Mouse (Mus musculus) liver, embryonic 12.5 days (tissue): Measurements from ENCODE around the gene Aars2. TPM values are rescaled to one million over a fixed set of nuclear protein-coding genes. Genes with fewer than 3 reads are reported as not detected.

Experiments used
- ATAC-seq: fragments of 200-750 bp; cut with Nextera tagmentation; 2 replicates; pipeline ENCODE4 v1.8.0; 2017; ENCODE audit warnings: moderate number of reproducible peaks, mild to moderate bottlenecking, moderate library complexity
- H3K27ac ChIP-seq: fragments of 300-500 bp; sonication (generic); 2 replicates; pipeline ENCODE4 v1.5.1; 2016; ENCODE audit warnings: mild to moderate bottlenecking
- H3K27me3 ChIP-seq: fragments of 300-500 bp; sonication (generic); replicated peaks from 2 replicates; pipeline ENCODE4 v1.6.1; 2016; ENCODE audit warnings: mild to moderate bottlenecking, moderate library complexity
- H3K36me3 ChIP-seq: fragments of 300-500 bp; sonication (generic); 2 replicates; pipeline ENCODE4 v1.6.1; 2016; ENCODE audit warnings: mild to moderate bottlenecking, moderate library complexity
- H3K4me1 ChIP-seq: fragments of 300-500 bp; sonication (generic); 2 replicates; pipeline ENCODE4 v1.6.1; 2016
- H3K4me2 ChIP-seq: fragments of 300-500 bp; sonication (generic); 2 replicates; pipeline ENCODE4 v1.6.1; 2016; ENCODE audit warnings: mild to moderate bottlenecking, moderate library complexity
- H3K4me3 ChIP-seq: fragments of 300-500 bp; sonication (generic); 2 replicates; pipeline ENCODE4 v1.5.1; 2016; ENCODE audit warnings: mild to moderate bottlenecking, moderate library complexity
- H3K9ac ChIP-seq: fragments of 300-500 bp; sonication (generic); 2 replicates; pipeline ENCODE4 v1.6.1; 2016; ENCODE audit warnings: mild to moderate bottlenecking, moderate library complexity
- H3K9me3 ChIP-seq: fragments of 300-500 bp; sonication (generic); replicated peaks from 2 replicates; pipeline ENCODE4 v1.6.1; 2016; ENCODE audit warnings: mild to moderate bottlenecking, moderate library complexity
- WGBS: fragments of 180-500 bp; shearing (Covaris S2); methylation state at CpG from one replicate; pipeline ENCODE4 v1.1.7; 2016; ENCODE audit not compliant: insufficient replicate concordance; 5-methylcytosine and 5-hydroxymethylcytosine counted together
- polyA plus RNA-seq: library from polyadenylated mRNA; unstranded; fragments of >200 nt; fragmentation: Nextera tagmentation; extraction: Ambion mirVana; gene quantifications from 2 replicates; pipeline ENCODE4 v1.2.1, GENCODE M21; 2016

Gene Aars2
- polyA plus RNA-seq, 1 experiment from 2014 or later, result 13.6 TPM

- no peak overlapping the region for H3K27ac ChIP-seq
- peak overlapping the region; percentile 28 for H3K4me3 ChIP-seq
- ATAC-seq, result no peak
- peaks cover 25% of the 10 kb centered on the region for H3K4me1 ChIP-seq
- H3K27me3 ChIP-seq, result peaks cover 100% of the 10 kb centered on the region
- H3K36me3 ChIP-seq, result no peaks in the 10 kb centered on the region
- peak overlapping the region; percentile 46 for H3K4me2 ChIP-seq
- 6% methylated on average over 46 of the region's 46 CpGs for WGBS
- H3K9ac ChIP-seq, result no peak overlapping the region
- no peaks in the 10 kb centered on the region for H3K9me3 ChIP-seq
These were observed 38.2 kb downstream of the Aars2 start for GRCm38 (mm10) chr17:45544873-45545277.

GRCm38 (mm10) chr17:45545278-45545961 lies 38.8 kb downstream of the Aars2 start:
- Histone ChIP-seq H3K4me1 (peaks cover 25% of the 10 kb centered on the region), H3K27me3 (peaks cover 100% of the 10 kb centered on the region), H3K36me3 (no peaks in the 10 kb centered on the region), H3K9ac (no peak overlapping the region), H3K9me3 (no peaks in the 10 kb centered on the region), H3K4me2 (peak overlapping the region; percentile 46), H3K4me3 (peak overlapping the region; percentile 28), H3K27ac (no peak overlapping the region)
- no peak for ATAC-seq
- 5% methylated on average over 74 of the region's 74 CpGs for WGBS

DNA sequence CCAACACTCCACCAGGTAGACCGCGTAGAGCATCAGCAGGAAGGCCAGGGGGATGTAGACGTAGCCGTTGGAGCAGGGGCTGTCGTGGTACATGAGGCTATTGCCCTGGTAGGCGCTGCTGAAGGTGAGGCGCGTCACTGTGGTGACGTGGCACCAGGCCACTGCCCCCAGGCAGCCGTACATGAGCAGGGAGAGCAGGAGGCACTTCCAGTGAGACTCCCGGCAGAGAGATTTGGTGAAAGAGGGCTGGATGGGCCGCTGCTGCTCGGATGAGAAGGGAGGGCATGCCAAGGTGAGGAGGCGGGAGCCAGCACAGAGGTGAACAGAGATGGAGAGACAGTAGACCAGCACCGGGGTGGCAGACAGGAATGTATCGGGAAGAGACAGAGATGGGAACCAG lies 40.3 kb downstream of the Aars2 start:
- Histone ChIP-seq H3K36me3 (no peaks in the 10 kb centered on the region), H3K27me3 (peaks cover 100% of the 10 kb centered on the region), H3K4me1 (peaks cover 28% of the 10 kb centered on the region), H3K4me3 (no peak overlapping the region), H3K9me3 (no peaks in the 10 kb centered on the region), H3K9ac (no peak overlapping the region), H3K27ac (no peak overlapping the region), H3K4me2 (no peak overlapping the region)
- 57% methylated on average over 16 of the region's 16 CpGs for WGBS
- no peak for ATAC-seq

DNA sequence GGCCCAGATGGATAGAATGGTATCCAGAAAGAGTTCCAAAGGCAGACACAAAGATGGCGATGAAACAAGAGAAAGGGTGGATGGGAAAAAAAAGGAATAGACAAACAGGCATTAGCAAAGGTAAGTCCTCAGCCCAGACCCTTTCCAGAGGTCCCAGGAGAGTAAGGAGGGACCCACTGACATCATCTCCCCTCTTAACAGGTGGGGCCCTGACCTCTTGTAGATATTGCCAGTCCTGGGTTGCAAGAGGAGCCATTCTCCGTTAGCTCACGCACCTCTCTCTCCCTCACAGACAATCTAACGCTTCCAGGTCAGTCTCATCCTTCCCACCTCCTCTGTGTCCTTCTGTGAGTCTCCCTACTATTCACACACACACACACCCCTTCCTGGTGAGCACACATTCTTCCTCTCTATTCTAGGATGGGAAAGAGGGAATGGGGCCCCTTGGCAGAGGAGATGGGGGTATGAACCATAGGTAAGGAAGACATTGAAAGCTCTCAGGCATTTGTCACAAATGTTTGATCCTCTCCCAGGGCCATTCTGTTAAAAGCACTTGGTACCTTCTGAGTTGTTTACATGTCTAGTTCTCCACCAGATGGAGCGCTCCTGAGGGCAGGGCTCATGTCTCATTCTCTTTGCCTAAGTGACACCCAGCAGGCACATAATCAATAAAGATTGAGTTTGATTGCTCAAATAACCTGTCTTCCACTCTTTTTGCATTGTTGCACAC lies 41.0 kb downstream of the Aars2 start:
- H3K4me1 ChIP-seq, result peaks cover 29% of the 10 kb centered on the region
- no peak for ATAC-seq
- H3K9me3 ChIP-seq, result no peaks in the 10 kb centered on the region
- whole genome bisulfite sequencing, result 55% methylated on average over 5 of the region's 5 CpGs
- H3K4me2 ChIP-seq, result no peak overlapping the region
- peaks cover 95% of the 10 kb centered on the region for H3K27me3 ChIP-seq
- no peak overlapping the region for H3K4me3 ChIP-seq
- no peaks in the 10 kb centered on the region for H3K36me3 ChIP-seq
- no peak overlapping the region for H3K9ac ChIP-seq
- H3K27ac ChIP-seq, result no peak overlapping the region

GRCm38 (mm10) chr17:45548541-45549512 lies 42.2 kb downstream of the Aars2 start:
- 2% methylated on average over 57 of the region's 68 CpGs for WGBS
- Histone ChIP-seq H3K4me2 (peak overlapping the region; percentile 84), H3K27me3 (peaks cover 89% of the 10 kb centered on the region), H3K9ac (peak overlapping the region; percentile 47), H3K4me3 (peak overlapping the region; percentile 57), H3K9me3 (no peaks in the 10 kb centered on the region), H3K4me1 (peaks cover 29% of the 10 kb centered on the region), H3K36me3 (no peaks in the 10 kb centered on the region), H3K27ac (no peak overlapping the region)
- ATAC-seq, result 0 out of 2 replicates have a peak, but pooled peaks have one; percentile 17

DNA sequence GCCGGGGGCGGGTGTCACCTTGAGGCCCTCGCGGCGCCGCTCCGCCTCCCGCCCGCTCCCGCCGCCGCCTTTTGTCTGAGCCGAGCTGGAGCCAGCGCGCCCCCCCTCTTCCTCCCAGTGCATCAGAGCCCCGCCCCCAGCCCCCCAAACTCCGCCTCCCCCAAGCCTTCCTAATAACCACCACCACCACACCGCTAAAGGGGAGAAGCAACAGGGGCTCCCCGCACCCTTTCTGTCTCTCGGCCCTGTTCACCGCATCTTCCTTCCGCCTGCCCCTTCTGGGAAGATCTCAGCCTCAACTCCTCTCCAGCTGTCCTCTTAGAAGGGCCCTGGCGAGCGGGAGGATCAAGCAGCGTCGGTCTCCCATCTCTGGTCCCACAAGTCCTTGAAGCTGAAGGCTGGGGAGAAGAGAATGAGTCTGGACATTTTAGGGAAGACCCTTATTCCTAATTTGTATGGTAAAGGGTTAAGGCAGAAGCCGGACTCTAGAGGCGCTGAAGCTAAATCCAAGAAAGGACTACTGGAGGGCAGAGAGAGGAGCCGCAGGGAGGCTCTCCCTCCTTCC lies 43.1 kb downstream of the Aars2 start, which contains the start of gene Tmem151b:
TSS of gene Tmem151b (minus strand) at position 61 of the 565 bp plus-strand sequence.
- Histone ChIP-seq H3K27ac (no peak within 1 kb of the TSS), H3K9ac (peak within 1 kb of the TSS; percentile 47), H3K9me3 (no peaks in the 10 kb centered on the region), H3K36me3 (no peaks in the 10 kb centered on the region), H3K4me1 (peaks cover 29% of the 10 kb centered on the region), H3K4me2 (peak within 1 kb of the TSS; percentile 84), H3K4me3 (peak within 1 kb of the TSS; percentile 57), H3K27me3 (peaks cover 86% of the 10 kb centered on the region)
- 3% methylated on average over 15 of the region's 29 CpGs for WGBS
- no peak for ATAC-seq

DNA sequence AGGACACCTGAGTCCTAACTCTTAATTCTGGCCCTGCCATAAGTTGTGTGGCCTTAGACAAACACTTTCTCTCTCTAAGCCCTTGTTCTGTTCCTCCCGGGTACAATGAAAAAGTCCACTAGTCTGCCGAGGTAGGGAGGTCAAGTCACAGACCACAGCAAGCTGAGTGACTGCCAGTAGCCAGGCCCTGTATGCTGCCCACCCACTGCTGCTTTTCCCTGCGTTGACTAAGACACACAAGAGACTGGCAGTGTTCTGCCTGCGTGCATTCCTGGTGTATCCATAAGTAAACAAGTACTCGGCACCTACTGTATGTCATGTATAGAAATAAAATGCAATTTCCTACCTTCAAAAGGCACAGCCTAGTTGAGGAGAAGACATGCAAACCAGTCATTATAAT lies 43.6 kb downstream of the Aars2 start:
- no peaks in the 10 kb centered on the region for H3K9me3 ChIP-seq
- ATAC-seq, result no peak
- H3K4me3 ChIP-seq, result no peak overlapping the region
- peaks cover 30% of the 10 kb centered on the region for H3K4me1 ChIP-seq
- WGBS, result 35% methylated on average over 5 of the region's 5 CpGs
- H3K4me2 ChIP-seq, result peak overlapping the region; percentile 84
- H3K27ac ChIP-seq, result no peak overlapping the region
- no peak overlapping the region for H3K9ac ChIP-seq
- peaks cover 84% of the 10 kb centered on the region for H3K27me3 ChIP-seq
- H3K36me3 ChIP-seq, result no peaks in the 10 kb centered on the region

- Histone ChIP-seq H3K9ac (no peak overlapping the region), H3K36me3 (no peaks in the 10 kb centered on the region), H3K27ac (no peak overlapping the region), H3K9me3 (no peaks in the 10 kb centered on the region), H3K4me1 (peaks cover 36% of the 10 kb centered on the region), H3K4me3 (no peak overlapping the region), H3K4me2 (no peak overlapping the region), H3K27me3 (peaks cover 79% of the 10 kb centered on the region)
- ATAC-seq, result no peak
- 53% methylated on average over 7 of the region's 7 CpGs for WGBS
These were observed 44.7 kb downstream of the Aars2 start for GRCm38 (mm10) chr17:45551249-45551796.

- no peak overlapping the region for H3K4me3 ChIP-seq
- H3K36me3 ChIP-seq, result no peaks in the 10 kb centered on the region
- H3K27me3 ChIP-seq, result peaks cover 79% of the 10 kb centered on the region
- no peak overlapping the region for H3K27ac ChIP-seq
- H3K9ac ChIP-seq, result no peak overlapping the region
- WGBS, result 3% methylated on average over 8 of the region's 8 CpGs
- peaks cover 39% of the 10 kb centered on the region for H3K4me1 ChIP-seq
- no peak overlapping the region for H3K4me2 ChIP-seq
- no peaks in the 10 kb centered on the region for H3K9me3 ChIP-seq
- ATAC-seq, result peak; percentile 46
These were observed 45.3 kb downstream of the Aars2 start for GRCm38 (mm10) chr17:45551816-45552451.

- WGBS, result 66% methylated on average over 3 of the region's 3 CpGs
- Histone ChIP-seq H3K4me3 (no peak overlapping the region), H3K36me3 (no peaks in the 10 kb centered on the region), H3K4me1 (peaks cover 47% of the 10 kb centered on the region), H3K27ac (no peak overlapping the region), H3K9ac (no peak overlapping the region), H3K27me3 (peaks cover 79% of the 10 kb centered on the region), H3K9me3 (no peaks in the 10 kb centered on the region), H3K4me2 (no peak overlapping the region)
- ATAC-seq, result no peak
These were observed 46.4 kb downstream of the Aars2 start for GRCm38 (mm10) chr17:45553065-45553464.

DNA sequence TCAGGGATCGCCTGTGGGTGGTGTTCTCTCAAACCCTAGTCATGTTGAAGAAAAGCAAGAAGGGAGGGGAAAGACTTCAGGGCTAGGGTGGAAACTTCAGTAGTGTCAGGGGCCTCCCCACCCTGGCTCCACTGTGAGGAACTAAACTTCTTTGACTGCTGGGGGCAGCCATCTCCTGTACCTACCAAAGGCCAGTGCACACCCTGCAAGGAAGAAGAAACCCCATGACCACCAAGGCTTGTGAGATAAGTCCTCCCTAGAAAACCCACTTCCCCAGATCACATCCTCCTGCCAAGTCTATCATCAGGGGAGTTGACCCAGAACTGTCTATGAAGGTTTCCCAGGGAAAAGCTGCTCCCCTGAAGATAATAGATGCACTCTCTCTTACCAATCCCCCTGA lies 47.8 kb downstream of the Aars2 start:
- no peak overlapping the region for H3K27ac ChIP-seq
- no peak overlapping the region for H3K4me3 ChIP-seq
- WGBS, result 26% methylated on average over 1 of the region's 1 CpGs
- peaks cover 35% of the 10 kb centered on the region for H3K4me1 ChIP-seq
- H3K4me2 ChIP-seq, result no peak overlapping the region
- no peak for ATAC-seq
- H3K27me3 ChIP-seq, result peaks cover 75% of the 10 kb centered on the region
- H3K9ac ChIP-seq, result no peak overlapping the region
- H3K9me3 ChIP-seq, result no peaks in the 10 kb centered on the region
- no peaks in the 10 kb centered on the region for H3K36me3 ChIP-seq
